Mouse (Mus musculus) CD4-positive, CD25-positive, alpha-beta regulatory T cell (primary cell): Measurements from ENCODE around the gene Dhx9. TPM values are rescaled to one million over a fixed set of nuclear protein-coding genes. Genes with fewer than 3 reads are reported as not detected.

Source experiments
- polyA plus RNA-seq: library from polyadenylated mRNA; unstranded; fragments of 100-300 nt; shearing (Covaris generic); gene quantifications from one replicate; pipeline ENCODE4 v1.2.1, GENCODE M21; 2017

Dhx9 gene
- polyA plus RNA-seq, result 47.7 TPM

GRCm38 (mm10) chr1:153487500-153487879 lies at the start of gene Dhx9:
Gene Dhx9, minus strand, starts transcription at chr1:153487660.

GRCm38 (mm10) chr1:153424770-153425584 lies 62.5 kb downstream of the Dhx9 start, which contains the start of gene Shcbp1l:
Gene Shcbp1l, plus strand, starts transcription at chr1:153425162.

Other genes with a start within 250 kb of the Dhx9 start
- gene Lamc1, start 154.9 kb downstream of the Dhx9 start, polyA plus RNA-seq, result 12.7 TPM
- 0.23 TPM for gene Shcbp1l, start 62.5 kb downstream of the Dhx9 start, polyA plus RNA-seq
- gene Npl, start 62.4 kb upstream of the Dhx9 start, polyA plus RNA-seq, result not detected
- gene Rgs8, start 165.4 kb upstream of the Dhx9 start, polyA plus RNA-seq, result not detected